Mouse (Mus musculus): ENCODE measurements around the gene Fars2. TPM values are rescaled to one million over a fixed set of nuclear protein-coding genes. Genes with fewer than 3 reads are reported as not detected.

Gene Fars2
- polyA plus RNA-seq, 1 experiment from 2014 or later, result 33.0 TPM

DNA sequence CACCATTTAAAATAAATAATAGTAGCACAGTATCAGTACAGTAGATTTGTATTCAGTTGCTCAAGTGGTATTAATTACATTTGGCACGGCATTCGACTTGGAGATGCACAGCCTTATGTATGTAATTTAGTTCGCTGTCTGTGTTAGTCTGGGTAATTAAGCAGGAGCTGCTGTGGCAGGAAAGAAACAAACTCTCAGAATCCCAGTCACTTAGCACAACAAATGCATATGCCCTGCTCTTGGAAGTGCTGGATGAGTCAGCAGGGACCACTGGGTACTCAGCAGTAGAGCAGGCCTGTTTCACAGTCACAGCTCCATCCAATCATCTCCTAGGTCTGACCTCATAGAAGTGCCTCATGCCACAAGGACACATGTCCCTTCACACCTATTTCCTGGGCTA lies 200.6 kb downstream of the Fars2 start:
- no peaks in the 10 kb centered on the region for H3K4me1 ChIP-seq (ENCODE audit: control insufficient read depth, insufficient read depth, low read length)
- no peak overlapping the region for H3K27ac ChIP-seq (replicated peaks; ENCODE audit: low read depth, low read length)
- H3K4me3 ChIP-seq (replicated peaks; ENCODE audit: low read depth, low read length), result no peak overlapping the region
- no peak for ATAC-seq (ENCODE audit: low FRiP score, low TSS enrichment)
- no peak overlapping the region for H3K9ac ChIP-seq (replicated peaks; ENCODE audit: low read length)
- 76% methylated on average over 3 of the region's 3 CpGs for WGBS
- no peaks in the 10 kb centered on the region for H3K27me3 ChIP-seq (ENCODE audit: control insufficient read depth, insufficient read depth, low read length)
- H3K36me3 ChIP-seq (ENCODE audit: control insufficient read depth, insufficient read depth, low read length), result no peaks in the 10 kb centered on the region
- H3K4me2 ChIP-seq (ENCODE audit: low read length), result no peak overlapping the region
- DNase-seq, result no peak
- H3K9me3 ChIP-seq (ENCODE audit: control insufficient read depth, low read length), result no peaks in the 10 kb centered on the region

DNA sequence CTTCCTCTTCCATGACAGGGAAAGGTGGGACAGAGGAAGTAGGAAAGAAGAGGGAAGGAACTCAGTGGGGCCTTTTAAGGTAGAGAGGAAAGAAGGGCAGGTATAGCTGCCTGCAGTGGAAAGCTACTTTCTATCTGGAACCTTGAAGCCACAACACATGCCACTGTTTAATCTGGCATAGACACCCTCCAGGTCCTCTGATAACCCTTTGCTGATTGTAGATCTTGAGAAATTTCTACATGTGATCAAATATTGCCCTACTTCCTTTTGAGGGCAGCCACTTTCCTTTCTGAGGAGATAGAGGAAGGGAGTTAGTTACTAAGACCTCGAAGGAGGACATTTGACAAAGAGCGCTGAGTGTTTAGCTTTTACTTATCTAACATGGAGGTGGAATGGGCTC lies 207.4 kb downstream of the Fars2 start:
- no peaks in the 10 kb centered on the region for H3K36me3 ChIP-seq (ENCODE audit: control insufficient read depth, insufficient read depth, low read length)
- H3K4me2 ChIP-seq (ENCODE audit: low read length), result no peak overlapping the region
- H3K9ac ChIP-seq (replicated peaks; ENCODE audit: low read length), result no peak overlapping the region
- no peak overlapping the region for H3K27ac ChIP-seq (replicated peaks; ENCODE audit: low read depth, low read length)
- H3K4me1 ChIP-seq (ENCODE audit: control insufficient read depth, insufficient read depth, low read length), result no peaks in the 10 kb centered on the region
- H3K27me3 ChIP-seq (ENCODE audit: control insufficient read depth, insufficient read depth, low read length), result no peaks in the 10 kb centered on the region
- WGBS, result 95% methylated on average over 2 of the region's 2 CpGs
- H3K4me3 ChIP-seq (replicated peaks; ENCODE audit: low read depth, low read length), result no peak overlapping the region
- no peaks in the 10 kb centered on the region for H3K9me3 ChIP-seq (ENCODE audit: control insufficient read depth, low read length)
- DNase-seq, result no peak
- no peak for ATAC-seq (ENCODE audit: low FRiP score, low TSS enrichment)

DNA sequence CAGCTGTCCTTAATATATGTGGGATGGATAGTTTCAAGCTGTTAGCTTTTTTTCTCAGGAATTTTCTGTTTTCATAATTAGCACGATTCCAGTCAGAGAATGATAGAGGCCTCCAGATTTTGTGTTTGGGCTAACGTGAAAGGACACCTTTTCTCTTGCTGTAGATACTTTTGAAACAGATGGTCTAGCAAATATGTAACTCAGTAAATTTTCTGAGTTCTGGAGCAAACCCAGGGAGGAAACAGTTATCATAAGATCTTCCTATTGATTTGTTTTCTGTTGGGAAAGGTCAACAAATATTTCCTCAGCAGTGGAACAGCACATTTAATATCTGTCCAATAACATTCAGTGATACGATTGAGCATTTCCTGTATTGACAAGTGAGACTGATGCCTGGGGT lies 209.3 kb downstream of the Fars2 start:
- WGBS, result 85% methylated on average over 3 of the region's 3 CpGs
- Histone ChIP-seq H3K9ac (replicated peaks; ENCODE audit: low read length) (no peak overlapping the region), H3K27me3 (ENCODE audit: control insufficient read depth, insufficient read depth, low read length) (no peaks in the 10 kb centered on the region), H3K4me1 (ENCODE audit: control insufficient read depth, insufficient read depth, low read length) (no peaks in the 10 kb centered on the region), H3K27ac (replicated peaks; ENCODE audit: low read depth, low read length) (no peak overlapping the region), H3K4me3 (replicated peaks; ENCODE audit: low read depth, low read length) (no peak overlapping the region), H3K4me2 (ENCODE audit: low read length) (no peak overlapping the region), H3K36me3 (ENCODE audit: control insufficient read depth, insufficient read depth, low read length) (no peaks in the 10 kb centered on the region), H3K9me3 (ENCODE audit: control insufficient read depth, low read length) (no peaks in the 10 kb centered on the region)
- no peak for ATAC-seq (ENCODE audit: low FRiP score, low TSS enrichment)
- DNase-seq, result no peak

DNA sequence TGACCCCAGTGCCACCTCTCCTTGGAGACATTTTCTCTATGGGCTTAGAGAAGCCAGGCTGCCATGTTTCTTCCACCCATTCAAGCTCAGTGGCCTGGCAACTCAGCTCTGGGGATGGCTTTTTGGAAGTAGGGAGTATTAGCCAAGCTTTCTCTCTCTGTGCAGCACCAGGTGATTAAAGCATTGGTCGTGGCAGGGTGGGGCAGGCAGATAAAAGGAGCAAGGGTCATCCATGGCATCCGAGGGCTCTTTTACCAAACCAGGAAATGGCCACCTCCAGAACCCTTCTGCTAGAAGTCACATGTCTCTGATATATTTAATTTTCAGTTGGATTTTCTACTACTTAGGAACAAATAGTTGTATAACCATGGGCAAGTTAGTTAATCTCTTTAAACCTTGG lies 212.7 kb downstream of the Fars2 start:
- WGBS, result 75% methylated on average over 2 of the region's 2 CpGs
- Histone ChIP-seq H3K27me3 (ENCODE audit: control insufficient read depth, insufficient read depth, low read length) (no peaks in the 10 kb centered on the region), H3K9ac (replicated peaks; ENCODE audit: low read length) (no peak overlapping the region), H3K4me1 (ENCODE audit: control insufficient read depth, insufficient read depth, low read length) (no peaks in the 10 kb centered on the region), H3K36me3 (ENCODE audit: control insufficient read depth, insufficient read depth, low read length) (no peaks in the 10 kb centered on the region), H3K27ac (replicated peaks; ENCODE audit: low read depth, low read length) (no peak overlapping the region), H3K4me3 (replicated peaks; ENCODE audit: low read depth, low read length) (no peak overlapping the region), H3K9me3 (ENCODE audit: control insufficient read depth, low read length) (no peaks in the 10 kb centered on the region), H3K4me2 (ENCODE audit: low read length) (no peak overlapping the region)
- ATAC-seq (ENCODE audit: low FRiP score, low TSS enrichment), result no peak
- no peak for DNase-seq

DNA sequence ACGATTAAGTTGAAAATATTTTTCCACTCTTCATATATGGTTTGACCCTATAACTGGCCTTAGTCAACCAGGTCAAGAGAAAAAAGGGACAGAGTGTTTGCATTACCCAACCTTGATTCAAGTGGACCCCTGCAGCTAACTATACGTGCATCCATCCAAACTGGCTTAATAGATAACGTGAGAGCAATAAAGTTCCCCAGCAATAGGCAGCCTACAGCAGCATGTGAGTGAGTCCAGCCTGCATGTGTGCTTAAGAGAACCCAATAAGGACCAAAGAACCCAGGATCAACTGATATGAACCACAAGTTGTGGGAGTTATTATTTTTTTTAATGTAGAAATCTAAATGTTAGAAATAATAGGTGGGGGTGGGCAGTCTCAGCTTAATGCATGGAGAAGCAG lies 213.3 kb downstream of the Fars2 start:
- H3K4me3 ChIP-seq (replicated peaks; ENCODE audit: low read depth, low read length), result no peak overlapping the region
- no peaks in the 10 kb centered on the region for H3K27me3 ChIP-seq (ENCODE audit: control insufficient read depth, insufficient read depth, low read length)
- no peak for DNase-seq
- no peak overlapping the region for H3K9ac ChIP-seq (replicated peaks; ENCODE audit: low read length)
- H3K4me1 ChIP-seq (ENCODE audit: control insufficient read depth, insufficient read depth, low read length), result no peaks in the 10 kb centered on the region
- no peaks in the 10 kb centered on the region for H3K36me3 ChIP-seq (ENCODE audit: control insufficient read depth, insufficient read depth, low read length)
- WGBS, result 84% methylated on average over 3 of the region's 3 CpGs
- no peak overlapping the region for H3K27ac ChIP-seq (replicated peaks; ENCODE audit: low read depth, low read length)
- ATAC-seq (ENCODE audit: low FRiP score, low TSS enrichment), result no peak
- H3K9me3 ChIP-seq (ENCODE audit: control insufficient read depth, low read length), result no peaks in the 10 kb centered on the region
- H3K4me2 ChIP-seq (ENCODE audit: low read length), result no peak overlapping the region

DNA sequence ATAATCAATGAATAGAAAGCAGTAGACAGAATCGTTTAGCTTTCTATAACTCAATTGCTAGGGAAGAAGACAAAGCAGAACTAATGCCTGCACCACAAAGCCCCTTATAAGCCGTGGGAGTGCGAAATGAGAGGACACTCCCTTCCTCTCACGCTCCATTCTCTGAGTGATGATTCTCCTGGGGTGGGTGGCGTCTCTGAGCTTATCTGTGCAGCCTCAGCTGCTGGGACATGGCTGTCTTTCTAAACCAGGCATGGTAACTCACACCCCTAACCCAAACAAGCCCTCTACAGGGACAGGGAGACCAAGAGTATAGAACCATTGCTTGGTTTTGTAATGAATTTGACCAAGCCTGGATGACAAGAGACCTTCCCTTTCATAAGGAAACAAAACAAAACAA lies 217.5 kb downstream of the Fars2 start:
- WGBS, result 23% methylated on average over 5 of the region's 5 CpGs
- H3K4me2 ChIP-seq (ENCODE audit: low read length), result no peak overlapping the region
- no peak for DNase-seq
- H3K27ac ChIP-seq (replicated peaks; ENCODE audit: low read depth, low read length), result no peak overlapping the region
- H3K9me3 ChIP-seq (ENCODE audit: control insufficient read depth, low read length), result no peaks in the 10 kb centered on the region
- no peaks in the 10 kb centered on the region for H3K36me3 ChIP-seq (ENCODE audit: control insufficient read depth, insufficient read depth, low read length)
- H3K27me3 ChIP-seq (ENCODE audit: control insufficient read depth, insufficient read depth, low read length), result no peaks in the 10 kb centered on the region
- ATAC-seq (ENCODE audit: low FRiP score, low TSS enrichment), result no peak
- H3K4me1 ChIP-seq (ENCODE audit: control insufficient read depth, insufficient read depth, low read length), result no peaks in the 10 kb centered on the region
- no peak overlapping the region for H3K4me3 ChIP-seq (replicated peaks; ENCODE audit: low read depth, low read length)
- H3K9ac ChIP-seq (replicated peaks; ENCODE audit: low read length), result no peak overlapping the region

DNA sequence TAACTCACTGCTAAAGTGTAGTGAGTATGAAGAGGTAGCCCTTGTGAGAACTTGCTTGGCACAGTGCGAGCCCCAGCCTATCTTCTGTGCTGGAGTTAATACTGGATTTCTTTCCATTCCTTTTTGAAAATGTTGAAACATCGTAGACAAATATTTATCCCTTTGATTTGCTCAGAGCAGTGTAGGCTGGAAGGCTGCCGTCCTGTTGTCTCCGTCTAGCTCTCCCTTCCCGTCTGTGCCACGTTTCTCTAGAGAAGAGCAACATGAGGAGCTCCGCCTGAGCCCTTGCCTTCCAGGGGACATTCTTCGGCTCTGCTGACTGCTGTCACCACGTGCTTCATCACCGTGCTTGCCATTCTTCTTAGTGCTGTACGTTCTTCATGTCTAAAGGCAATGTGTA lies 234.3 kb downstream of the Fars2 start:
- no peak for DNase-seq
- H3K9ac ChIP-seq (replicated peaks; ENCODE audit: low read length), result no peak overlapping the region
- ATAC-seq (ENCODE audit: low FRiP score, low TSS enrichment), result no peak
- no peak overlapping the region for H3K27ac ChIP-seq (replicated peaks; ENCODE audit: low read depth, low read length)
- H3K9me3 ChIP-seq (ENCODE audit: control insufficient read depth, low read length), result no peaks in the 10 kb centered on the region
- no peaks in the 10 kb centered on the region for H3K4me1 ChIP-seq (ENCODE audit: control insufficient read depth, insufficient read depth, low read length)
- H3K4me3 ChIP-seq (replicated peaks; ENCODE audit: low read depth, low read length), result no peak overlapping the region
- no peaks in the 10 kb centered on the region for H3K27me3 ChIP-seq (ENCODE audit: control insufficient read depth, insufficient read depth, low read length)
- H3K4me2 ChIP-seq (ENCODE audit: low read length), result no peak overlapping the region
- no peaks in the 10 kb centered on the region for H3K36me3 ChIP-seq (ENCODE audit: control insufficient read depth, insufficient read depth, low read length)
- 84% methylated on average over 11 of the region's 11 CpGs for WGBS

DNA sequence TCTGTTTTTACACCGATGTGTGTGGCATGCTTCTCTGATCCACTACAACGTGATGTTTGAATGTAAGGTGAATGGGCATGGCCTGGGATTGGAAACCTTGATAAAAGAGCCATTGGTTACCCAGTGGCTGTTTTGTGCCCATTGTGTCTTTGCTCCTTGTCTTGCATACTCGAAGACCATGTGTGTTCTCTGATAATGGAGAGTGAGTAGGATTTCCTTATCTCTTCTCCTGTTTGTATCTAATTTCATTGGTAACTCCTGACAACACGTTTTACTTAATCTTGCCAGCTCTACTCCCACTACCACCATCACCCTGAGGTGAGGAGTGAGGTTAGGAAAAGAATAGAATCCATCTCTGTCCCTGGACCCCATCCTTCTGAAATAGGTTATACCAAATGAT lies 240.3 kb downstream of the Fars2 start:
- Histone ChIP-seq H3K9me3 (ENCODE audit: control insufficient read depth, low read length) (no peaks in the 10 kb centered on the region), H3K4me1 (ENCODE audit: control insufficient read depth, insufficient read depth, low read length) (peaks cover 6% of the 10 kb centered on the region), H3K27ac (replicated peaks; ENCODE audit: low read depth, low read length) (no peak overlapping the region), H3K36me3 (ENCODE audit: control insufficient read depth, insufficient read depth, low read length) (no peaks in the 10 kb centered on the region), H3K4me2 (ENCODE audit: low read length) (no peak overlapping the region), H3K4me3 (replicated peaks; ENCODE audit: low read depth, low read length) (no peak overlapping the region), H3K9ac (replicated peaks; ENCODE audit: low read length) (no peak overlapping the region), H3K27me3 (ENCODE audit: control insufficient read depth, insufficient read depth, low read length) (no peaks in the 10 kb centered on the region)
- DNase-seq, result no peak
- no peak for ATAC-seq (ENCODE audit: low FRiP score, low TSS enrichment)
- 84% methylated on average over 4 of the region's 4 CpGs for WGBS

DNA sequence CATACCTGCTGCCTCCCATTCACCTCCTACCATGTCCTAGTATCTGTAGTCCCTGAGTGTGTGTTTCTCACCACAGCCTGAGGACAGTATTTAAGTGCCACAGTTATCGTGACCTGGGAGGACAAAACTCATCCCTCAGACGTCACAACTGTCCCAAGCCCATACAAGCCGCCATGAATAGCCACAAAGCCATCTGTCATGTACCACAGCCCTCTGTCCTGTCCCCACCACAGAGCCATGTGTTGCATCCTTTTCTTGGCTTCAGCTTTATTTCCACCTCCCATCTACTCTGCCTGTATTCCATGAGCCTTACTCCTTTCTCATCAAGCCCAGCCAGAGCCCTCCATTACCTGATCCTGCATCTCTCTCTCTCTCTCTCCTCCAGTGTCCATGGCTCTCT lies 244.2 kb downstream of the Fars2 start:
- 87% methylated on average over 3 of the region's 3 CpGs for WGBS
- DNase-seq, result no peak
- no peak overlapping the region for H3K9ac ChIP-seq (replicated peaks; ENCODE audit: low read length)
- H3K36me3 ChIP-seq (ENCODE audit: control insufficient read depth, insufficient read depth, low read length), result no peaks in the 10 kb centered on the region
- H3K9me3 ChIP-seq (ENCODE audit: control insufficient read depth, low read length), result no peaks in the 10 kb centered on the region
- H3K4me3 ChIP-seq (replicated peaks; ENCODE audit: low read depth, low read length), result no peak overlapping the region
- ATAC-seq (ENCODE audit: low FRiP score, low TSS enrichment), result no peak
- H3K4me2 ChIP-seq (ENCODE audit: low read length), result no peak overlapping the region
- no peaks in the 10 kb centered on the region for H3K27me3 ChIP-seq (ENCODE audit: control insufficient read depth, insufficient read depth, low read length)
- H3K27ac ChIP-seq (replicated peaks; ENCODE audit: low read depth, low read length), result no peak overlapping the region
- peaks cover 6% of the 10 kb centered on the region for H3K4me1 ChIP-seq (ENCODE audit: control insufficient read depth, insufficient read depth, low read length)
